Mouse (Mus musculus): ENCODE data around the gene Mfap3l.

DNA sequence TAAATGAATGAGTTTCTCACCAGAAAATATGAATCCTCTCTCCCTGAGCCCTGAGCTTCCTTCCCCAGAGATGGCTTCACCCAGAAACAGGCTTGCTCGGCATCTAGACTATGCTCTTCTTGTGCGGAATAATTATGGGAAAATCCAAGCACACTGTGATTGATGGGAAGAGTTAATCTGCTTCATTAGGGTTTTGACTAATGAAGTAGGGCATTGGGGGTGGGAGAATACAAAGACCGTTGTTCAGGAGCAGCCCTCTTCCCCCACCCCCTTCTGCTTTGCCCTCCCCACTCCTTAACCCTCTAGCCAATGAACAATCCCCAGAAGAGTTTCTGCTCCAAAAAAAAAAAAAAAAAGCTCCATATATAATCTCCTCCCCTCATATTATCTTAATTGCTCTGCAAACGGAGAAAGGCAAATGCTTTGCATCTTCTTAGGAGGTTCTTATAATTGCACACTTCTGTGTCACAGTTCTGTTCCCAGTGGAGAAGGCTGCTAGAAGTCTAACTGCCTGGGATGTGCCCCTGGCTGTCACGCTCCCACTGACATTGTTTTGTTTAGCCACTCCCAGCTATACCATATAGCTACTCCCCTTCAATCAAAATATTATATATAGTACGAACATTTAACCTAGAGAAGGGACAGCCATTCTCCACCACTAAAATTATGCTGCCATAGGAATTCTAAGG, 24.9 kb downstream of the Mfap3l start:
- TF ChIP-seq CTCF (IDR thresholded peaks at IDR 0.05), result no peak
- no peak for TF ChIP-seq EP300 (IDR thresholded peaks at IDR 0.05; ENCODE audit: insufficient read depth, low read depth, low read length)
- TF ChIP-seq POLR2A (IDR thresholded peaks at IDR 0.05; ENCODE audit: insufficient read depth, low read depth, low read length), result no peak

Data from heart, adult 2 months (tissue).